Mouse (Mus musculus) olfactory bulb, adult 2 months (tissue): ENCODE data around the gene Pemt.

ENCODE experiments used
- CTCF ChIP-seq: fragments of 200-500 bp; IDR thresholded peaks from 2 replicates; pipeline ENCODE4 v1.5.1; 2012; ENCODE audit warnings: low read depth, mild to moderate bottlenecking, low read length, moderate library complexity; ENCODE audit not compliant: insufficient read depth
- POLR2A ChIP-seq: fragments of 200-500 bp; IDR thresholded peaks from 2 replicates; pipeline ENCODE4 v1.6.1; 2012; ENCODE audit warnings: mild to moderate bottlenecking, low read depth, low read length, moderate library complexity; ENCODE audit not compliant: insufficient read depth

GRCm38 (mm10) chr11:59994318-59994717 is 52.0 kb downstream of the Pemt start:
- TF ChIP-seq CTCF (no peak), POLR2A (no peak)
